Mouse (Mus musculus): Measurements from ENCODE around the gene Mlx.
A peak's percentile ranks its signal among the peaks of the same experiment; 100 is the strongest.

GRCm38 (mm10) chr11:101131187-101131586, 44.1 kb downstream of the Mlx start:
- TF ChIP-seq TAL1 (IDR thresholded peaks at IDR 0.05; ENCODE audit: low read length) (0 out of 3 replicates have a peak, but pooled peaks have one; percentile 18), GATA1 (IDR thresholded peaks at IDR 0.05; ENCODE audit: low read length) (no peak)
